Mouse (Mus musculus) retina, adult 2 months (tissue): ENCODE measurements at regions not wholly inside any gene's neighbourhood (a gene's known extent, or its start where the extent isn't known, plus 50 kb on each side); places are given as distances from the start of the nearest gene placed in this dataset.

Source experiments
- DNase-seq: peaks from one replicate; pipeline ENCODE4 v3.0.0-alpha.2; 2012; ENCODE audit warnings: low read depth, low spot score

GRCm38 (mm10) chr2:74187963-74188790, 277.1 kb upstream of the Atp5g3 start:
- DNase-seq, result no peak

GRCm38 (mm10) chr2:74178106-74178505, 267.0 kb upstream of the Atp5g3 start:
- DNase-seq, result no peak

GRCm38 (mm10) chr2:74168776-74169570, 257.8 kb upstream of the Atp5g3 start:
- no peak for DNase-seq

- no peak for DNase-seq
Observed at GRCm38 (mm10) chr2:74168307-74168706, 257.2 kb upstream of the Atp5g3 start.

- DNase-seq, result no peak
Observed at GRCm38 (mm10) chr2:74154062-74154461, 242.9 kb upstream of the Atp5g3 start.

GRCm38 (mm10) chr2:74153247-74153850, 242.2 kb upstream of the Atp5g3 start:
- DNase-seq, result no peak

GRCm38 (mm10) chr2:74152534-74153246, 241.6 kb upstream of the Atp5g3 start:
- DNase-seq, result no peak

- DNase-seq, result no peak
Observed at GRCm38 (mm10) chr2:74147193-74147592, 236.1 kb upstream of the Atp5g3 start.

GRCm38 (mm10) chr2:74136624-74137003, 225.5 kb upstream of the Atp5g3 start:
- no peak for DNase-seq

GRCm38 (mm10) chr2:74135963-74136623, 225.0 kb upstream of the Atp5g3 start:
- no peak for DNase-seq

- no peak for DNase-seq
Observed at GRCm38 (mm10) chr2:74130141-74130588, 219.0 kb upstream of the Atp5g3 start.

- DNase-seq, result no peak
Observed at GRCm38 (mm10) chr2:74128782-74129538, 217.8 kb upstream of the Atp5g3 start.

- DNase-seq, result no peak
Observed at GRCm38 (mm10) chr2:74127136-74127535, 216.0 kb upstream of the Atp5g3 start.

GRCm38 (mm10) chr2:74124252-74124651, 213.1 kb upstream of the Atp5g3 start:
- no peak for DNase-seq

- no peak for DNase-seq
Observed at GRCm38 (mm10) chr2:74123360-74124074, 212.4 kb upstream of the Atp5g3 start.

GRCm38 (mm10) chr2:74122937-74123336, 211.8 kb upstream of the Atp5g3 start:
- DNase-seq, result no peak

GRCm38 (mm10) chr2:74120051-74120450, 208.9 kb upstream of the Atp5g3 start:
- no peak for DNase-seq

- DNase-seq, result no peak
Observed at GRCm38 (mm10) chr2:74119167-74119937, 208.2 kb upstream of the Atp5g3 start.

GRCm38 (mm10) chr2:74106472-74106871, 195.3 kb upstream of the Atp5g3 start:
- no peak for DNase-seq
